Mouse (Mus musculus): ENCODE results near the gene Hipk1. TPM values are rescaled to one million over a fixed set of nuclear protein-coding genes. Genes with fewer than 3 reads are reported as not detected.
"Not testable (repeated sequence)": the region's sequence is repeated elsewhere in the genome, so short reads cannot be mapped to it uniquely, and the experiment has no call there.

The Hipk1 gene
- polyA plus RNA-seq, 1 experiment: 15.6 TPM

DNA sequence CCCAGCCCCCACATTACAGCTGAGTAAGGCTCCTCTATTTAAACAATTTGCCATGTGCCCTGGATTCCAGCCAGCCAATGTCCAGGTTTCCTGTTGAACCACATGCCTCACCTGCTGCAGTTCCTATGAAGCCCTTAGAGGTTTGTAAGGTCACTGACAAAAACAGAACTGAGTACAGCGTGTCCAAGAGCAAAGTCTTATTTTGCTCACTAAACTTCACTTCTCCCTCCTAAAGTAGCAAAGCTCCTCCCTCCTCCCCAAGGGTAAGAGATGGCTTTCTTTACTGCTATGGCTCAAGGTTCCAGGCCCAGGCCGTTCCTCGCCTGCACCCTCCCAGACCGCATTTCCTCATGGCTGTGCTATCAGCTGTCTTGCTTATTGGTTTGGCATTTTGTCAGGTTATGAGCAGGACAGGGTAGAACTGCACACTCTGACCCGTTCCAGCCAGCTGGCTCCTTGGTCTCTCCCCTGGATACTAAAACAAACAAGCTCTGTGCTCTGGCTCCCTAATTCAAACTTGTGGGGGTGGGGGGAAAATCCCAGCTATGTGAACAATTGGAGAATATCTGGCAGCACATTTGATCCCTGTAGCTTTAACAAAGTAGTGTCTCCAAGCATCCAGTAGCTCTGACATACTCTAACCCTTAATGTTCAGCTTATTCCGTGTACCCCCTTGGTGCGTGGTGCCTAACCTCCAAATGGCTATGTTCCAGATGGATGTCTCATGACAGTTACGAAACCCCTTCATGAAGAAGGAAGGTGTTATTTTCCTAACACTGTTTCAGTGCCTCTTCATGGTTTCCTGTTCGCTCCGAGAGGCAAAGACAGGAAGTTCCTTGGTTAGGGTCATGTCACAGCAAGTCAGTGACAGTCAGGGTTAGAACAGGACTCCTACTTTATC lies 10.5 kb upstream of the Hipk1 start:
- Histone ChIP-seq H3K36me3 (ENCODE audit: control insufficient read depth, insufficient read depth) (peaks cover 25% of the 10 kb centered on the region), H3K79me3 (ENCODE audit: low read depth) (no peaks in the 10 kb centered on the region), H3K79me2 (ENCODE audit: control insufficient read depth, insufficient read depth) (no peaks in the 10 kb centered on the region), H3K4me3 (ENCODE audit: insufficient read depth, poor library complexity, severe bottlenecking) (no peak overlapping the region), H3ac (ENCODE audit: control insufficient read depth, insufficient read length, low read depth) (no peak overlapping the region), H3K27me3 (ENCODE audit: control insufficient read depth, insufficient read depth, insufficient read length) (no peaks in the 10 kb centered on the region)
- TF ChIP-seq FOSL1 (IDR thresholded peaks at IDR 0.05; ENCODE audit: insufficient read depth, low read length, poor library complexity, severe bottlenecking): no peak
- no peak for TF ChIP-seq MAX (IDR thresholded peaks at IDR 0.05)
- TF ChIP-seq MYOD1 (IDR thresholded peaks at IDR 0.05; ENCODE audit: control insufficient read depth, insufficient read length, low read depth): no peak

DNA sequence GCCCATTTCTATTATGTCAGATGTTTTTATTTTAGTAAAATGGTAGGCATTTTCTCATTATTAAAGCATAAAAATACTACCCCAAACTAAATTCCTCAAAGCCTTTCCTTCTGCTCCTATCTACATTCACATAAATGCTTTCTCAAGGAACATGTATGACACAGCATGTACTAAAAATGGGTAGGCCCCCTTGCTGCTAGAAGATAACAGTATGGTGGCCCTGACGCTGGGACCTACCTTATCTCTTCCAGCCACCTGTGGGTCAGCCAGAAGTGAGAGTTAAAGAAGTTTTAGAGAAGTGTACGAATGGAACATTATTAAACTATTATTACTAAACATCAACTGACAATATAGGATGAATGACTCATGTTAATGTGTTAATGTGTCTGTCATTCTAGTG lies 8.1 kb upstream of the Hipk1 start:
- H3K79me2 ChIP-seq (ENCODE audit: control insufficient read depth, insufficient read depth): no peaks in the 10 kb centered on the region
- no peaks in the 10 kb centered on the region for H3K79me3 ChIP-seq (ENCODE audit: low read depth)
- H3ac ChIP-seq (ENCODE audit: control insufficient read depth, insufficient read length, low read depth): no peak overlapping the region

DNA sequence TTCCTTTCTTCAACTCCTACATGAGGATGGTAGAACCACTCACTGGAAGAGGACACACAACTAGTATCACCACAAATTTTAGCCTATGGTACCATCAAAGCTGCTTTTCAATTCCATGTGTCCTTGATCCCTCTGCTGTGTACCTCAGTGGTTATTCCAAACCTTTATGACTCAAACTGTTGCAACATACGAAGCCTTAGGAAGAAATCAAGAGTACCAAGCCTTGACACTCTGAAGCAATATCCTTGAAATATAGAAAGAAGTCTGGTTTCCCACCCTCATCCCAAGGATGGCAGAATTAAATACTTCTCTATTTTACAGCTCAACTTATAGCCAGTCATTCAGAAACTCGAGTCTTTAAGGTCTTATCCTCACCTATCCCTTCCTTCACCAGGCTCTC lies 5.0 kb upstream of the Hipk1 start:
- H3ac ChIP-seq (ENCODE audit: control insufficient read depth, insufficient read length, low read depth): no peak overlapping the region
- no peaks in the 10 kb centered on the region for H3K27me3 ChIP-seq (ENCODE audit: control insufficient read depth, insufficient read depth, insufficient read length)
- no peak for TF ChIP-seq USF1 (IDR thresholded peaks at IDR 0.05; ENCODE audit: low read depth)
- peak; percentile 29 for TF ChIP-seq CEBPB (IDR thresholded peaks at IDR 0.05; ENCODE audit: low read depth)
- no peaks in the 10 kb centered on the region for H3K36me3 ChIP-seq (ENCODE audit: control insufficient read depth, insufficient read depth)
- no peak overlapping the region for H3K4me3 ChIP-seq (ENCODE audit: insufficient read depth, poor library complexity, severe bottlenecking)
- H3K79me3 ChIP-seq (ENCODE audit: low read depth): no peaks in the 10 kb centered on the region
- no peaks in the 10 kb centered on the region for H3K79me2 ChIP-seq (ENCODE audit: control insufficient read depth, insufficient read depth)

More for the DNA sequence above, 8.1 kb upstream of the Hipk1 start:
- TF ChIP-seq FOSL1 (IDR thresholded peaks at IDR 0.05; ENCODE audit: insufficient read depth, low read length, poor library complexity, severe bottlenecking) (no peak), MYOD1 (IDR thresholded peaks at IDR 0.05; ENCODE audit: control insufficient read depth, insufficient read length, low read depth) (no peak), MYOG (IDR thresholded peaks at IDR 0.05; ENCODE audit: control insufficient read depth, extremely low read depth, insufficient read length) (no peak), MAX (IDR thresholded peaks at IDR 0.05) (no peak), USF1 (IDR thresholded peaks at IDR 0.05; ENCODE audit: low read depth) (no peak)
- H3K4me3 ChIP-seq (ENCODE audit: insufficient read depth, poor library complexity, severe bottlenecking): no peak overlapping the region
- peaks cover 14% of the 10 kb centered on the region for H3K36me3 ChIP-seq (ENCODE audit: control insufficient read depth, insufficient read depth)
- no peaks in the 10 kb centered on the region for H3K27me3 ChIP-seq (ENCODE audit: control insufficient read depth, insufficient read depth, insufficient read length)

DNA sequence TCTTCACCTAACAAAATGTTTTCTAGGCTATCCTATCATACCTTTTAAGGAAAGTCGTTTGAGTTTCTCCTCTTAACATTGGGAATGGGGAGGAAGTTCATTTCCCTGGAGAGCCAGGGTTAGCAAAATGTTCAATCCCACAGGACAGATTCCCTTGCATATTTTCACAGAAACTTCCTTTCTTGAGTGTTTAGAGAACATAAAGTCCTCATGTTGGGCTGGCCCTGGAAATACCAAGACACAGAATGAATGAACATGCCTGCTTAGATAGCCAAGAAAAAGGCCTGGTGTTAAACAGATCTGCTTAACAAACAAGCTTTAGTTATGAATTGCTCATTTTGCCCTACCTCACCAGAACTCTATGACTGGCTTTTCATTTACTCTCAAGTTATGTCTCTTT lies 1.2 kb upstream of the Hipk1 start:
- Histone ChIP-seq H3ac (ENCODE audit: control insufficient read depth, insufficient read length, low read depth) (no peak overlapping the region), H3K36me3 (ENCODE audit: control insufficient read depth, insufficient read depth) (no peaks in the 10 kb centered on the region), H3K79me3 (ENCODE audit: low read depth) (peaks cover 28% of the 10 kb centered on the region), H3K79me2 (ENCODE audit: control insufficient read depth, insufficient read depth) (peaks cover 34% of the 10 kb centered on the region), H3K27me3 (ENCODE audit: control insufficient read depth, insufficient read depth, insufficient read length) (no peaks in the 10 kb centered on the region), H3K4me3 (ENCODE audit: insufficient read depth, poor library complexity, severe bottlenecking) (no peak overlapping the region)
- TF ChIP-seq MYOG (IDR thresholded peaks at IDR 0.05; ENCODE audit: control insufficient read depth, extremely low read depth, insufficient read length) (no peak), MAX (IDR thresholded peaks at IDR 0.05) (no peak), FOSL1 (IDR thresholded peaks at IDR 0.05; ENCODE audit: insufficient read depth, low read length, poor library complexity, severe bottlenecking) (no peak), CEBPB (IDR thresholded peaks at IDR 0.05; ENCODE audit: low read depth) (no peak), MYOD1 (IDR thresholded peaks at IDR 0.05; ENCODE audit: control insufficient read depth, insufficient read length, low read depth) (no peak), CTCF (IDR thresholded peaks at IDR 0.05; ENCODE audit: control insufficient read depth, insufficient read depth, insufficient read length) (no peak), USF1 (IDR thresholded peaks at IDR 0.05; ENCODE audit: low read depth) (no peak)

DNA sequence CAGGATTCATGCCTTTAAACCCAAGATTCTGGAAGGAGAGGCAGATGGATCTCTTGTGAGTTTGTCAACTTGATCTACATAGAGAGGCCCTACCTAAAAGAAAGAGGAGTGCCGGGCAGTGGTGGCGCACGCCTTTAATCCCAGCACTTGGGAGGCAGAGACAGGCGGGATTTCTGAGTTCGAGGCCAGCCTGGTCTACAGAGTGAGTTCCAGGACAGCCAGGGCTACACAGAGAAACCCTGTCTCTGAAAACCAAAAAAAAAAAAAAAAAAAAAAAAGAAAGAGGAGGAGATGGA lies 696 bp upstream of the Hipk1 start:
- Histone ChIP-seq H3K79me2 (ENCODE audit: control insufficient read depth, insufficient read depth) (peaks cover 40% of the 10 kb centered on the region), H3K79me3 (ENCODE audit: low read depth) (peaks cover 33% of the 10 kb centered on the region)
- H3K27me3 ChIP-seq (ENCODE audit: control insufficient read depth, insufficient read depth, insufficient read length); H3ac ChIP-seq (ENCODE audit: control insufficient read depth, insufficient read length, low read depth); H3K4me3 ChIP-seq (ENCODE audit: insufficient read depth, poor library complexity, severe bottlenecking); H3K36me3 ChIP-seq (ENCODE audit: control insufficient read depth, insufficient read depth): not testable (repeated sequence)

DNA sequence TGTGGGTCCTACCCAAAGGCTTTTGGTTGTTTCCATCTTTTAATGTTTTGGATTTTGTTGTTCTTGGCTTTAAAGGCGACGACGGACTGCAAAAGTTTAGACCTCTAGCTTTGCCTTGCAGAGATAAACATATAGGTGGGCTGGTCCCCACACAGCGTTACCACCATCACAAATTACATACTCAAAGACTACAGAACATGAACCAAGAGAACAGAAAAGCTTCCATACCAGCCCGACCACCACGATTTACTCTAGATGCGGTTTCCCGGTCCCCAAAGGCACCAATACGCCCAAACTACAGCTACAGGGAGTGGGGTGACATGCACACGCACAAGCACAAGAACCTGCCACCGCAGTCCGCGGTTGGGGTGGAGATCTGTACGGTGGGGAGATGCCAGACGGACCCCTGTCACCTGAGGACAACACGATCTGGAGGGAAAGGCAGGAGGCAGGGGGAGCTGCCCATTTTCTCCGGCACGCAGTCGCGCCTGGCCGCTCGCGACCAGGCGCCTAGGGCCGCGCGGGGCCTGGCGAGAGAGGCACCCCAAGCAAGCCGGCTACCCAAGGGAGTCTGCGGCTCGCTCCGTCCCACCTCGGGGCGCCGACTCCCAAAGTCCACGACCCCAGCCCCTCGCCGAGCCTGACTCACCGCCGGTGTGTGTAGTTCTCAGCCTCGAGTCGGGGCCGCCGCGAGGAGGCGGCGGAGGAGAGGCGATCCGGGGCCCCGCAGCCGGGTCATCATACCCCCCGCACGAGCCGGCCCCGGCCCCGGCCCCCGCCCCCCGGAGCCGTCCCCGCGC lies 817 bp downstream of the Hipk1 start:
- peaks cover 55% of the 10 kb centered on the region for H3K79me2 ChIP-seq (ENCODE audit: control insufficient read depth, insufficient read depth)
- peak overlapping the region; percentile 85 for H3ac ChIP-seq (ENCODE audit: control insufficient read depth, insufficient read length, low read depth)
- TF ChIP-seq CTCF (IDR thresholded peaks at IDR 0.05; ENCODE audit: control insufficient read depth, insufficient read depth, insufficient read length): no peak
- TF ChIP-seq MAX (IDR thresholded peaks at IDR 0.05): no peak
- no peak for TF ChIP-seq USF1 (IDR thresholded peaks at IDR 0.05; ENCODE audit: low read depth)
- no peak for TF ChIP-seq MYOD1 (IDR thresholded peaks at IDR 0.05; ENCODE audit: control insufficient read depth, insufficient read length, low read depth)
- TF ChIP-seq MYOG (IDR thresholded peaks at IDR 0.05; ENCODE audit: control insufficient read depth, extremely low read depth, insufficient read length): no peak
- TF ChIP-seq FOSL1 (IDR thresholded peaks at IDR 0.05; ENCODE audit: insufficient read depth, low read length, poor library complexity, severe bottlenecking): no peak
- no peak for TF ChIP-seq CEBPB (IDR thresholded peaks at IDR 0.05; ENCODE audit: low read depth)
- peaks cover 46% of the 10 kb centered on the region for H3K79me3 ChIP-seq (ENCODE audit: low read depth)
- H3K27me3 ChIP-seq (ENCODE audit: control insufficient read depth, insufficient read depth, insufficient read length): no peaks in the 10 kb centered on the region
- H3K36me3 ChIP-seq (ENCODE audit: control insufficient read depth, insufficient read depth): no peaks in the 10 kb centered on the region
- H3K4me3 ChIP-seq (ENCODE audit: insufficient read depth, poor library complexity, severe bottlenecking): peak overlapping the region; percentile 86
